Mouse (Mus musculus) right cerebral cortex, adult 18-20 months (tissue): Measurements from ENCODE around the gene Alkbh1.

Experiments used
- DNase-seq: peaks from one replicate; pipeline ENCODE4 v3.0.0; 2022; ENCODE audit warnings: mixed read lengths

Gene Alkbh1

DNA sequence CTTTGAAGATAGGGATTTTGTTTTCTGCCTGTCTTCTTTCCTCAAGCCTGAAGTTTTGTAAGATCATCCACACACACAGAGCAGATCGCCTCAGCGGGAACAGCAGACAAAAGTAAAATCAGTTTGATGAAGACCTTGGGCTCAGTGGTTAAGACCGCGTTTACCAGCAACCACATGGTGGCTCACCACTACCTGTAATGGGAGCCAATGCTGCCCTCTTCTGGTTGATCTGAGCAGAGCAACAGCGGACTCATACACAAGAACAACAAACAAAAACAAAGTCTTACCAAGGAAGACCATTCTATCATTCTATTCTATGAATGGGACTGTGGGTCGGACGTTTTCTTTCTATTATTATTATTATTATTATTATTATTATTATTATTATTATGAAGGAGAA lies 27.1 kb downstream of the Alkbh1 start:
- DNase-seq, result peak; percentile 28

DNA sequence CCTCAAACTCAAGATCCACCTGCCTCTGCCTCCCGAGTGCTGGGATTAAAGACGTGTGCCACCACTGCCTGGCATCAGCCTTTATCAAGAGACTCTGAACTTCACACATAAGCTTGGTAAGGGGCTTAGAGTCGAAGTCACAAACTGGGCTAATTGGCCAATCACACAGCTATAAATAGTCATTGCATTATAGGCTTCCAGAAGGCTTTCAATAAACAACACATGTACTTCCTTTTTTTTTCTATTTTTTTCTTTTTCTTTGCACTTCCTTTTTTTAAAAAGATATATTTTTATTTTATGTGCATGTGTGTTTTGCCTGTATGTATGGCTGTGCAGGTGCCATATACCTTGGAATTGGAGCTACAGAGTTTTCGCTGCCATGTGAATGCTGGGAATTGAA lies 28.5 kb downstream of the Alkbh1 start:
- DNase-seq, result no peak

- peak; percentile 44 for DNase-seq
Observed at GRCm38 (mm10) chr12:87413179-87413790, 30.5 kb downstream of the Alkbh1 start.

DNA sequence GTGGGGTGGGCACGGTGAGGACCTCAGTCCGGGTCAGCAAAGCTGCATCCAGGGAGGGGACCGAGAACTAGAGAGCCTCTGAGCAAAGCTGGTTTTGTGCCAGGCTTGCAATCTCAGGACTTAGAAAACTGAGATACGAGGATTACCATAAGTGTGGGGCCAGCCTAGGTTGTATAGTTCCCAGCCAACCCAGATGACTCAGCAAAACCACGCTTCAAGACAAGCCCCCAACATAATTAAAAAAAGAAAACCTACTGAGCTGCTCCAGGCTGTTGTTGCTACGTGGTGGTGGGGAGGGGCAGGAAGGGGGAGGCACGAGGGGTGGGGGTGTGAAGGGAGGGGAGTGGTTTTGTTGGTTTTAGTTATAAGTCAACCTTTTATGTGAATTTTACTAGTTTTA lies 32.8 kb downstream of the Alkbh1 start:
- DNase-seq, result no peak

DNA sequence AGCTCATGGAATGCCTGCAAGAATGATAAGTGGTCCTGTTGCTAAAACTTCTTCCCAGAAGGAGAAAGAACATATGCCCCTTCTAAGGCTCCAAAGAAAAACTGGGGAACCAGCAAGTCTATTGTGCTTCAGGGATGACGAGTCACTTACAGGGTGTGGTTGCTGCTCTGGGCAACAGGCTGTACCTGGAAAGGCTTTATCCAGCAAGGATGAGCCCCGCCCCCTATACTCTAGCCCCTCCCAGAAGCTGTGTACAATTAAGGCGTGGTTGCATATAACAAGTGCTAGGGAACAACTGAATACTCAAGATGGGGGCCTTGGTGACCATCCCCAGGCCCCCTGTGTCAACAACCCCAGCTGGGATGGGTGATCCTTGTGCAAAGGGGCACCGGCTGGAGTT lies 34.7 kb downstream of the Alkbh1 start:
- DNase-seq, result no peak

- DNase-seq, result no peak
Observed at GRCm38 (mm10) chr12:87407869-87408605, 35.8 kb downstream of the Alkbh1 start.

- DNase-seq, result no peak
Observed at GRCm38 (mm10) chr12:87405721-87406120, 38.1 kb downstream of the Alkbh1 start.

DNA sequence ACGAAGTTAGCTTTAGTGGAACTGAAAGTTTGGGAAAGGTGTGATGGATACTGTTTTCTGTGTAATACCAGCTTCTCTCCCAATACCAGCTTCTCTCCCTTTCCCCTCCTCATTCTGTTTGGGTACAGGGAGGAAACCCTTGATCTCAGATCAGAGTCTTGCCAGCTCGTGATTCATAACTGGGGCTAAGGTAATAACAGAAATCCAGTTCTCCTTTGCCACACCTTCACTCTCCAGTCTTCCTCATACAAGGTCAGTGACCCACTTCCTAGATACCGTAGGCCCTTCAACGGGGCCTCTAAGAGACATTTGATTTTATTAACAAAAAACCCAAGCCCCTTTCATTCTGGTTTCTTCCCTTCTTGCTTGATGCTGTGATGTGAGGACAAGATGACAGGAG lies 38.7 kb downstream of the Alkbh1 start:
- DNase-seq, result no peak

DNA sequence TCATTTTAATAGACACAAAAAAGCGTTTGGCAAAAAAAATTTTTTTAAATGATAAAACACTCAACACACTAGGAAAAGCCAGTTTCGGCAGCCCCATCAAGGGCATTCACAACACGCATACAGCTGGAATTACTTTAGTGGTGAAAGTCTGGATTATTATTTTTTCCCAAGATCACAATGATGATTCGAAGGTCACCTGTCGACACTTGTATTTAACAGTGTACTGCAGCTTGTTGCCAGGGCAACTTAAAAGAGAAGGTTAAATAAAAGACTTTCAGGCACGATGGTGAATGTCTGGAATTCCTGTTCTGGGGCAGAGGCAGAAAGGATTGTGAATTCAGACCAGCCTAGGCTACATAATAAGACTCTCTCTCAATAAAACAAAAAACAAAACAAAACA lies 41.9 kb downstream of the Alkbh1 start:
- no peak for DNase-seq

GRCm38 (mm10) chr12:87399119-87399819 lies 44.5 kb downstream of the Alkbh1 start:
- no peak for DNase-seq

DNA sequence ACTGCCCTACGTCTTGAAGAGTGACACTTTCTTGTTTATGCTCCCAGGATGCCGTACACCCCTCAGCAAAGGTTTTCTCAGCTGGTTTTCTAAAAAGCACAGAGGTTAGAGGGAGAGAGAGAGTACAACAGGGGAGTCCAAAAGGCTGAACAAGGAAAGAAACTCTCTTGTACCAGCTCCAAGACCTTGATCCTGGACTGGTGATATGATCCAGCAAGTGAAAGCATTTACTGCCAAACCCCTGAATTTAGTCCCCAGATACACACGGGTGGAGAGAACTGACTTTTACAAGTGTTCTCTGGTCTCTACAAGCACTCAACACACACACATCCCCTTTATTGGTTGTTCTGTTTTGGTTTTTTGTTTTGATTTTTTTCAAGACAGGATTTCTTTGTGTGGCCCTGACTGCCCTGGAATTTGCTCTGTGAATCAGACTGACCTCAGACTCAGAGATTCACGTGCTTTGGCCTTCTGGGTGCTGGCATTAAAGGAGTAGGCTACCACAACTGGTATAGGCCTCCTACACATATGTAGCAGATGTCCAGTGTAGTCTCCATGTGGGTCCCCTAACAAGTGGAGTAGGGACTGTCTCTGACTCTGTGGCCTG lies 45.9 kb downstream of the Alkbh1 start:
- DNase-seq, result no peak

DNA sequence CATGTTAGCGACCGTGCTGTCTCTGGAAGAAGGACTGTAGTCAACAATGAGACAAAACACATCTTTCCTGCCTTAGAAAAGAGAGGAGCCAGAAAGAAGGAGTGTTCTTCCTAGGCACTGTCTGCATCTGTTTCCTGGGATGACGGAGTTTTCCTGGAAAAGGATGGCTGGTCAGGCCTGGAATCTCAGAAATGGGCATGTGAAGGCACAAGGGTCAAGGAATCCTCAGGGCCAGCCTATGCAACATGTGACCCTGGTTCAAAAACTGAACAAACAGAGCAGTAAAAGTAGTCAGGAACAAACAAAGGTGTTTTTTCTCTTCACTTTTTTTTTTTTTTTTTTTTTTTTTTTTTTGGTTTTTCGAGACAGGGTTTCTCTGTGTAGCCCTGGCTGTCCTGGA lies 46.7 kb downstream of the Alkbh1 start:
- no peak for DNase-seq

DNA sequence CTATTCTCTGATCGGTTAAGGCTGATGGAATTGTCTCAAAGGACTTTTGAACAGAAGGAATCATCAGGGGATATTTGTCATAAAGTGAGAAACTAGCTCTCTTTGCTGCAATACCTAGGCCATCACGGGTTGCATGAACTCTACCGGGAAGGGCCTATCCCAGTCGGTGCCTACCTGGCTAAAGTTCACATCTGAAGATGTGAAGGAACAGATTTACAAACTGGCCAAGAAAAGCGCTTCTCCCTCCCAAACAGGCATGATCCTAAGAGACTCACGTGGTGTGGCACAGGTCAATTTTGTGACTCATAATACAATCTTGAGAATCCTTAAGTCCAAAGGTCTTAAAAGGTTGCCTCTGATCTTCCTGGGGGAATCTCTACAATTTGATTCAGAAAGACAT lies 49.5 kb downstream of the Alkbh1 start:
- DNase-seq, result no peak

DNA sequence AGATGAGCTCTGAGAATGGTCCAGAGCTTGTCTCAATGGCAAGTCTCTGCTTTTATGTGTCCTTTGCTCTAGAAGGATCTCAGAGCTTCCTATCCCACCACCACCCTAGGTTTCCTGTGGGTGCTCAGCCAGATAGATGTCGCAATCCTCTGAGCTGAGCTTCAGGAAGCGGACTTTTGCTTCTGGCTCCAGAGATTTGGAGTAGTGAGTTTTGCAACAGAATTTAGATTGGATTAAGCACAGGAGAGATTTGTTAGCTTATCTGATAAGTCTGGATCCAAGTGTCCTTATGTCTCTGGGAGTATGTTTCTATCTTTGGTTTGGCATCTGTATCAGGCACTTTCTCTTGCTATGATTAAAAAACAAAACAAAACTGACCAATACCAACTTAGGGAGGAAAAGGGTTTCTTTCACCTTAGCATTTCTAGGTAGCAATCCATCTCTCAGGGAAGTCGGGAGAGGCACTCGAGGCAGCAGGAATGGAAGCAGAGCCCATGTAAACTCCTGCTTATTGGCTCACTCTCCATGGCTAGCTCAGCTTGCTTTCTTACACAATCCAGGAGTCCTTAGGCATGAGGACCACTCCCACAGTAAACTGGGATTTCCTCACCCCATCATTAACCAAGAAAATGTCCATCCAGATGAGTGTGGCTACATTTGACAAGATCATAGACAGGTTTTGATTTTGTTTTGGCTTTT lies 50.2 kb downstream of the Alkbh1 start:
- DNase-seq, result no peak

DNA sequence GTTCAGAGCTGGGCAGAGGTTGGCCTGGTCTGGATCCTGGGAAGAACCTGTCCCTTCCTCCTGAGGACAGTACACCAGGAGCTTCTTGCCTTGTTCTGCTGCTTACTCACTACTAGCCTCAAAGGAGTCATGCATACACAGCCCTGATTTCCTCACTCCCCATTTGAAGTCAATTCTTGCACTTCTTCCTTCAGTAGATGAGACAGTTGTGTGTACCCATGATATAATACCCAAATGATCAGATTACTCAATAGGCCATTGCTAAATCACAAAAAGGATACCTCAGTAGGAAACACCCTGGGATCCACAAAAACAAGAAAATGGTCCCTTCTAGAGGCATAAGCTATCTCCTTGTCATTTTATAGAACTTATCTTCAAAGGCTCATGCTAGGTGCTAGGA lies 52.5 kb downstream of the Alkbh1 start:
- no peak for DNase-seq

GRCm38 (mm10) chr12:87389231-87389630 lies 54.6 kb downstream of the Alkbh1 start:
- no peak for DNase-seq

GRCm38 (mm10) chr12:87388122-87388774 lies 55.6 kb downstream of the Alkbh1 start, which contains the start of gene Sptlc2:
TSS of gene Sptlc2 (minus strand) at chr12:87388355.
- DNase-seq, result peak; percentile 100

GRCm38 (mm10) chr12:87387171-87388121 lies 56.4 kb downstream of the Alkbh1 start:
- DNase-seq, result peak; percentile 20

- no peak for DNase-seq
Observed at GRCm38 (mm10) chr12:87385051-87385450, 58.8 kb downstream of the Alkbh1 start.

DNA sequence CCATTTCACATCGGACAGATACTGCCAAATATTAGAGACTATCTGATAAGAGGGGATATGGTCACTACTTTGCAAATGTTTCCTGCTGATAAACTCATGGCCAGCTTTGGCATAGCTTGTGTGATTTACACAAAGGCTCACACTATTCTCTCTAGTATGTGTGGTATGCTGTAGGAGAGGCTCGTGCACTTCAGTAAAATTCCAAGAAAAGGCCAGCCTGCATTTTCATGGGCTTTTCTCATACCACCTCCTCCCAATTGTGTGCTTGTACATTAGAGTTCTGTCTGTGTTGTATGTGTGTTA lies 62.5 kb downstream of the Alkbh1 start:
- no peak for DNase-seq

- no peak for DNase-seq
Observed at GRCm38 (mm10) chr12:87380586-87381379, 63.0 kb downstream of the Alkbh1 start.
